Mouse (Mus musculus) stomach, postnatal 0 days (tissue): ENCODE measurements around the gene Dennd5b.

ENCODE experiments used
- CTCF ChIP-seq: IDR thresholded peaks from 2 replicates; pipeline ENCODE4 v1.5.1; 2016; ENCODE audit warnings: antibody characterized with exemption, low read depth, mild to moderate bottlenecking, moderate library complexity
- EP300 ChIP-seq: optimal IDR thresholded peaks from 2 replicates; pipeline ENCODE3; 2016; ENCODE audit warnings: antibody characterized with exemption

- TF ChIP-seq EP300 (no peak), CTCF (no peak)
These were observed 2.5 kb downstream of the Dennd5b start for GRCm38 (mm10) chr6:149098993-149099392.
